Mouse (Mus musculus): ENCODE results near the gene Ugt1a5. TPM values are rescaled to one million over a fixed set of nuclear protein-coding genes. Genes with fewer than 3 reads are reported as not detected.

The Ugt1a5 gene
- total and polyA plus RNA-seq, 2 experiments from 2014 or later, result not detected

DNA sequence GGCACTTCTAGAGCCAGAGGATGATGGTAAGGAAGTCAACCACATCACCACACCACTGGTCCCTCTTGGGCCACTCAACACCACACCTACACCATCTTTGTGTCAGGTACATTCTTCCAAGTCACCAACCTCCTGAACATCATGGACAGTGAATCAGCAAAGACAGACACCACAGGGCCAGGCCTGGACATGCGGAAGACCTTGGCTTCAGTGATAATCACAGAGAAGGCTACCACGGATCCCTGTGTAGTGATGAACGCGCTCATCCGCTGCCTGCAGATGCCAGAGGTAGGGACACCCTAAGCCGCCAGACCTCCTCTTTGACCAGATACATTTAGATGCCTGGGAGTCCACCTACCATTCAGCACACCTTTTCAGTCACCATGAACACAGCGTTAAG lies 62.3 kb downstream of the Ugt1a5 start:
- ATAC-seq (ENCODE audit: low FRiP score), result no peak
- H3K27ac ChIP-seq (ENCODE audit: low read depth, low read length), result no peak overlapping the region
- H3K4me1 ChIP-seq (ENCODE audit: insufficient read depth, low read length), result no peaks in the 10 kb centered on the region
- DNase-seq (ENCODE audit: low spot score), result no peak
- H3K4me2 ChIP-seq (ENCODE audit: low read depth, low read length, poor library complexity, severe bottlenecking), result no peak overlapping the region
- TF ChIP-seq CTCF (IDR thresholded peaks at IDR 0.05), result no peak
- peaks cover 79% of the 10 kb centered on the region for H3K9me3 ChIP-seq (ENCODE audit: low read length)
- no peak overlapping the region for H3K4me3 ChIP-seq (ENCODE audit: low read depth, low read length)
- 72% methylated on average over 7 of the region's 7 CpGs for WGBS
- no peak overlapping the region for H3K9ac ChIP-seq (replicated peaks; ENCODE audit: low read length, poor library complexity, severe bottlenecking)
- H3K36me3 ChIP-seq (ENCODE audit: insufficient read depth, low read length), result no peaks in the 10 kb centered on the region
- H3K27me3 ChIP-seq (ENCODE audit: insufficient read depth, low read length), result no peaks in the 10 kb centered on the region

GRCm38 (mm10) chr1:88229566-88229965 lies 63.8 kb downstream of the Ugt1a5 start:
- Histone ChIP-seq H3K9me3 (ENCODE audit: low read length) (peaks cover 94% of the 10 kb centered on the region), H3K4me3 (ENCODE audit: low read depth, low read length) (no peak overlapping the region), H3K27me3 (ENCODE audit: insufficient read depth, low read length) (no peaks in the 10 kb centered on the region), H3K9ac (replicated peaks; ENCODE audit: low read length, poor library complexity, severe bottlenecking) (no peak overlapping the region), H3K27ac (ENCODE audit: low read depth, low read length) (no peak overlapping the region), H3K4me1 (ENCODE audit: insufficient read depth, low read length) (no peaks in the 10 kb centered on the region), H3K36me3 (ENCODE audit: insufficient read depth, low read length) (no peaks in the 10 kb centered on the region), H3K4me2 (ENCODE audit: low read depth, low read length, poor library complexity, severe bottlenecking) (no peak overlapping the region)
- no peak for TF ChIP-seq CTCF (IDR thresholded peaks at IDR 0.05)
- ATAC-seq (ENCODE audit: low FRiP score) (no peak), DNase-seq (ENCODE audit: low spot score) (no peak)
- WGBS, result 75% methylated on average over 3 of the region's 3 CpGs

DNA sequence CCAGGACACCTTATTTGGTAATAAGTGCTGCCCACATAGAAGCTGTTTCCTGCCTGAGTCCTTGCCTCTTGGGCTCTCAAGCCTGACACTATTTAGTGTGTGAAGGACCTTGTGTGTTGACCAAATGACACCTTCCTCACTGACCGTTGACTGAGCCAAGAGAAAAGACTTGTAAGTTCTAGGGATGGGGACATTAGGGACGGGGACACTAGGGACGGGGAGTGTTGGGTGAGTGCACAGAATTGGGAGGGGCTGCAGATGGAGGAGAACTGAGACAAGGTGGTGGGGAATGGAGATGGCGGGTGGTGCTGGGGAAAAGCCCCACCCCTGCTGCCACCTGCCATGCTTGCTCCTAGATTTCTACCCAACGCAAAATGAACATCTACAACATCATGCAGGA lies 64.2 kb downstream of the Ugt1a5 start:
- Histone ChIP-seq H3K27me3 (ENCODE audit: insufficient read depth, low read length) (no peaks in the 10 kb centered on the region), H3K4me1 (ENCODE audit: insufficient read depth, low read length) (no peaks in the 10 kb centered on the region), H3K9ac (replicated peaks; ENCODE audit: low read length, poor library complexity, severe bottlenecking) (no peak overlapping the region), H3K9me3 (ENCODE audit: low read length) (peaks cover 98% of the 10 kb centered on the region), H3K36me3 (ENCODE audit: insufficient read depth, low read length) (no peaks in the 10 kb centered on the region), H3K4me2 (ENCODE audit: low read depth, low read length, poor library complexity, severe bottlenecking) (no peak overlapping the region), H3K27ac (ENCODE audit: low read depth, low read length) (no peak overlapping the region), H3K4me3 (ENCODE audit: low read depth, low read length) (no peak overlapping the region)
- no peak for TF ChIP-seq CTCF (IDR thresholded peaks at IDR 0.05)
- WGBS, result 86% methylated on average over 5 of the region's 5 CpGs
- no peak for DNase-seq (ENCODE audit: low spot score)
- no peak for ATAC-seq (ENCODE audit: low FRiP score)

DNA sequence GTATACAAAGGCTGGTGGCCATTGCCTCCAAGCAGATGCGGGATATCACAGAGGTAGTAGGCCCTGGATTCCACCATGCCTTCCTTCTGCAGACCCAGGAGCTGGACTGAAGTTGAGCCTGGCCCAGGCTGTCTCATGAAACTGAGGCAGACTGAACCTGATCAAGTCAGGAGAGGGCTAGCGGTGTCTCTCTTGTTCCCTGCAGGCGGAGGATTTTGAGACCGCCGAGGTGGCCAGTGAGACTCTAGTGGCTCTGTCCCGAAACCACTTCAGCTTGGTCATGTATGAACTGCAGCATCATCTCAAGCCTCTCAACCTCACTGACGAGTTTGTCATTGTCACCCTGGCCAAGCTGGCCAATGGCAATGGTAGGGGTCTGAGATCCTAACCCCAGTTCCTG lies 64.6 kb downstream of the Ugt1a5 start:
- TF ChIP-seq CTCF (IDR thresholded peaks at IDR 0.05), result no peak
- H3K9ac ChIP-seq (replicated peaks; ENCODE audit: low read length, poor library complexity, severe bottlenecking), result no peak overlapping the region
- no peak overlapping the region for H3K4me2 ChIP-seq (ENCODE audit: low read depth, low read length, poor library complexity, severe bottlenecking)
- no peaks in the 10 kb centered on the region for H3K27me3 ChIP-seq (ENCODE audit: insufficient read depth, low read length)
- no peak overlapping the region for H3K27ac ChIP-seq (ENCODE audit: low read depth, low read length)
- H3K4me3 ChIP-seq (ENCODE audit: low read depth, low read length), result no peak overlapping the region
- peaks cover 100% of the 10 kb centered on the region for H3K9me3 ChIP-seq (ENCODE audit: low read length)
- no peaks in the 10 kb centered on the region for H3K36me3 ChIP-seq (ENCODE audit: insufficient read depth, low read length)
- H3K4me1 ChIP-seq (ENCODE audit: insufficient read depth, low read length), result no peaks in the 10 kb centered on the region
- WGBS, result 73% methylated on average over 7 of the region's 7 CpGs
- no peak for ATAC-seq (ENCODE audit: low FRiP score)
- no peak for DNase-seq (ENCODE audit: low spot score)

DNA sequence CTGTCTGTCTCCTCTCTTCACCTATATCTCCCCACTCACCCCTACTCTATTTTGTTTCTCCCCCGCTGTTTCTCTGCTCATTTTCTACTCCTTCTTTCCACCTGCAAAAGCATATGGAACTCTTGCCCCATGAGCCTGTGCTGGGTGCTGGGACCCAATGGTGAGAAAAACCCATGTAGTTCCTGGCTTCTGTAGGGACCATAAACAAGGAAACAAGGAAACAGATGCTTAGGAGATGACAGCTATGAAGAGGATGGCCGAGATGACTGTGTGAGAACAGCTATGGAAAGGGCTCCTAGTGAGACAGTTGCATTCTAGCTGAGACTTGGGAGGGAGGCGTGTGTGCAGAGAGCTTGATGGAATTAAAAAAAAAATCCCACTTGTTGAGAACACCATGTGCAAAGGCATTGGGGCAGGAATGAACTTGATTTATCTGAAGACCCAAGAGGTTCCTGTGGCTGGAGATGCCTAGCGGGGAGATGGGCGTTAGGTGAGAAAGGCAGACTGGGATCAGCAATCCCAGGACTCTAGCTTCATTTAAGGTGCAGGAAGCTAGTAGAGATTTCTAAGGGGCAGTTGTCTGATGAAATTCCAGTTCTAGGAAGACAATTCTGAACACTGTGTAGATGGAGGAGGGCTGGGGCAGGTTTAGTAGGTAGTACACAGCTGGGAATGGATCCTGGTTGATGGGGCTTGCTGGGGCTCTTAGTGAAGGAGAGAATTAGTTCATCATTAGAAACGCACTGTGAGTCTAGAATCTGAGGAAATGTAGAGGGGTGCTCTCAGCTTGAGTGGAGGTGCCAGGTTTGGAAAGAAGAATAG lies 65.4 kb downstream of the Ugt1a5 start:
- H3K27ac ChIP-seq (ENCODE audit: low read depth, low read length), result no peak overlapping the region
- TF ChIP-seq CTCF (IDR thresholded peaks at IDR 0.05), result no peak
- H3K27me3 ChIP-seq (ENCODE audit: insufficient read depth, low read length), result no peaks in the 10 kb centered on the region
- WGBS, result 72% methylated on average over 6 of the region's 6 CpGs
- ATAC-seq (ENCODE audit: low FRiP score) (no peak), DNase-seq (ENCODE audit: low spot score) (no peak)
- no peak overlapping the region for H3K9ac ChIP-seq (replicated peaks; ENCODE audit: low read length, poor library complexity, severe bottlenecking)
- H3K4me1 ChIP-seq (ENCODE audit: insufficient read depth, low read length), result no peaks in the 10 kb centered on the region
- H3K36me3 ChIP-seq (ENCODE audit: insufficient read depth, low read length), result no peaks in the 10 kb centered on the region
- H3K4me3 ChIP-seq (ENCODE audit: low read depth, low read length), result no peak overlapping the region
- peaks cover 100% of the 10 kb centered on the region for H3K9me3 ChIP-seq (ENCODE audit: low read length)
- H3K4me2 ChIP-seq (ENCODE audit: low read depth, low read length, poor library complexity, severe bottlenecking), result no peak overlapping the region

- ATAC-seq (ENCODE audit: low FRiP score), result no peak
These were observed 66.1 kb downstream of the Ugt1a5 start for GRCm38 (mm10) chr1:88231803-88232499.

More at GRCm38 (mm10) chr1:88231803-88232499, 66.1 kb downstream of the Ugt1a5 start:
- Histone ChIP-seq H3K36me3 (ENCODE audit: insufficient read depth, low read length) (no peaks in the 10 kb centered on the region), H3K4me3 (ENCODE audit: low read depth, low read length) (no peak overlapping the region), H3K27me3 (ENCODE audit: insufficient read depth, low read length) (no peaks in the 10 kb centered on the region), H3K9ac (replicated peaks; ENCODE audit: low read length, poor library complexity, severe bottlenecking) (no peak overlapping the region), H3K27ac (ENCODE audit: low read depth, low read length) (no peak overlapping the region), H3K9me3 (ENCODE audit: low read length) (peaks cover 98% of the 10 kb centered on the region), H3K4me2 (ENCODE audit: low read depth, low read length, poor library complexity, severe bottlenecking) (no peak overlapping the region), H3K4me1 (ENCODE audit: insufficient read depth, low read length) (no peaks in the 10 kb centered on the region)
- no peak for TF ChIP-seq CTCF (IDR thresholded peaks at IDR 0.05)
- no peak for DNase-seq (ENCODE audit: low spot score)
- WGBS, result 68% methylated on average over 7 of the region's 7 CpGs

Data from midbrain, postnatal 0 days (tissue).